Mouse (Mus musculus) G1E (cell line): ENCODE measurements at regions not wholly inside any gene's neighbourhood (a gene's known extent, or its start where the extent isn't known, plus 50 kb on each side); places are given as distances from the start of the nearest gene placed in this dataset.

Experiments
- ATAC-seq: 2 replicates; pipeline ENCODE4 v1.8.0; 2016; ENCODE audit warnings: mild to moderate bottlenecking; ENCODE audit not compliant: insufficient number of reproducible peaks, poor library complexity, low FRiP score, severe bottlenecking; ENCODE audit errors: extremely low read depth
- DNase-seq: peaks from one replicate; pipeline ENCODE4 v3.0.0; 2012; ENCODE audit warnings: low spot score
- H3K27me3 ChIP-seq: 2 replicates; pipeline ENCODE4 v1.6.1; 2012; ENCODE audit warnings: mild to moderate bottlenecking, low read length, inconsistent platforms; ENCODE audit not compliant: insufficient read depth
- H3K36me3 ChIP-seq: replicated peaks from 2 replicates; pipeline ENCODE3; 2012; ENCODE audit warnings: mild to moderate bottlenecking, inconsistent platforms
- H3K4me1 ChIP-seq: 2 replicates; pipeline ENCODE4 v1.6.1; 2012; ENCODE audit warnings: low read depth, low read length, inconsistent platforms, mixed read lengths; ENCODE audit not compliant: insufficient read depth
- H3K4me3 ChIP-seq: 2 replicates; pipeline ENCODE4 v1.5.1; 2012; ENCODE audit warnings: low read depth, mild to moderate bottlenecking, inconsistent platforms, low read length, moderate library complexity, mixed read lengths
- H3K9me3 ChIP-seq: replicated peaks from 2 replicates; pipeline ENCODE4 v1.6.1; 2012; ENCODE audit warnings: inconsistent platforms
- CTCF ChIP-seq: IDR thresholded peaks from 2 replicates; pipeline ENCODE4 v1.5.1; 2012; ENCODE audit warnings: low read depth, low read length, inconsistent platforms, mixed read lengths
- GATA1 ChIP-seq: IDR thresholded peaks from 2 replicates; pipeline ENCODE4 v1.6.1; 2012; ENCODE audit warnings: borderline replicate concordance, low read length, inconsistent platforms, mixed read lengths
- GATA2 ChIP-seq: IDR thresholded peaks from 2 replicates; pipeline ENCODE4 v1.6.1; 2012; ENCODE audit warnings: low read depth, low read length, inconsistent platforms, borderline replicate concordance
- POLR2AphosphoS5 ChIP-seq: IDR thresholded peaks from 2 replicates; pipeline ENCODE4 v1.6.1; 2012; ENCODE audit warnings: low read depth, low read length, inconsistent platforms; ENCODE audit not compliant: insufficient replicate concordance
- TAL1 ChIP-seq: conservative IDR thresholded peaks from 2 replicates; pipeline ENCODE4 v1.6.1; 2012; ENCODE audit warnings: low read depth, low read length, inconsistent platforms, mixed read lengths

GRCm38 (mm10) chr4:134990651-134991050 lies 60.0 kb downstream of the Syf2 start:
- H3K4me3 ChIP-seq, result no peak overlapping the region
- no peak for ATAC-seq

GRCm38 (mm10) chr4:134993526-134994122 lies 62.9 kb downstream of the Syf2 start:
- Histone ChIP-seq H3K9me3 (no peaks in the 10 kb centered on the region), H3K4me1 (peaks cover 7% of the 10 kb centered on the region), H3K27me3 (peaks cover 59% of the 10 kb centered on the region), H3K36me3 (no peaks in the 10 kb centered on the region), H3K4me3 (no peak overlapping the region)
- DNase-seq (no peak), ATAC-seq (no peak)
- TF ChIP-seq GATA2 (no peak), TAL1 (no peak), POLR2AphosphoS5 (no peak), GATA1 (no peak), CTCF (no peak)

More at GRCm38 (mm10) chr4:134990651-134991050, 60.0 kb downstream of the Syf2 start:
- Histone ChIP-seq H3K27me3 (peaks cover 66% of the 10 kb centered on the region), H3K36me3 (no peaks in the 10 kb centered on the region), H3K9me3 (no peaks in the 10 kb centered on the region), H3K4me1 (peaks cover 3% of the 10 kb centered on the region)
- TF ChIP-seq CTCF (no peak), POLR2AphosphoS5 (no peak), GATA2 (no peak), GATA1 (no peak), TAL1 (no peak)
- no peak for DNase-seq

GRCm38 (mm10) chr4:134994205-134994604 lies 63.5 kb downstream of the Syf2 start:
- ATAC-seq (no peak), DNase-seq (no peak)
- TF ChIP-seq GATA2 (no peak), TAL1 (no peak), POLR2AphosphoS5 (no peak), GATA1 (no peak), CTCF (no peak)
- no peaks in the 10 kb centered on the region for H3K9me3 ChIP-seq
- H3K4me3 ChIP-seq, result no peak overlapping the region
- H3K27me3 ChIP-seq, result peaks cover 55% of the 10 kb centered on the region
- H3K36me3 ChIP-seq, result no peaks in the 10 kb centered on the region
- peaks cover 7% of the 10 kb centered on the region for H3K4me1 ChIP-seq

DNA sequence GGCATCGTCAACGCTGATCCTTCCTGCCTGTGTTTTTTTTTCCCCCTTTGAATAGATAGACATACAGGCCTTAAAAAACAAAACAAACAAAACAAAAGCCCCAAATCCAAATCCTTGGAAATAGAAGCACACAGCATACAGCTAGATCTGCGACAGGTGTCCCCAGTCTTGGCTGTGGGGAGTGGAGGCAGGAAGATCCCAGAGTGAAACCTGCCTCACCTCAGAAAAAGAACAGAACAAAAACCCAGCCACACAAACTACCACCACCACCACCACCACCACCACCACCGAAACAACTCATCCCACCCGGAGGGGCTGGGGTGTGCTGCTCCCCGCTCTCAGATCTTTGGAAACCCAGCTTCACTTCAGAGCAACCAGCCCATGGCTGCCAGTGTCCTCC lies 64.0 kb downstream of the Syf2 start:
- DNase-seq (no peak), ATAC-seq (no peak)
- Histone ChIP-seq H3K27me3 (peaks cover 53% of the 10 kb centered on the region), H3K4me1 (peaks cover 7% of the 10 kb centered on the region), H3K36me3 (no peaks in the 10 kb centered on the region), H3K4me3 (no peak overlapping the region), H3K9me3 (no peaks in the 10 kb centered on the region)
- TF ChIP-seq TAL1 (no peak), GATA1 (no peak), POLR2AphosphoS5 (no peak), CTCF (no peak), GATA2 (no peak)

DNA sequence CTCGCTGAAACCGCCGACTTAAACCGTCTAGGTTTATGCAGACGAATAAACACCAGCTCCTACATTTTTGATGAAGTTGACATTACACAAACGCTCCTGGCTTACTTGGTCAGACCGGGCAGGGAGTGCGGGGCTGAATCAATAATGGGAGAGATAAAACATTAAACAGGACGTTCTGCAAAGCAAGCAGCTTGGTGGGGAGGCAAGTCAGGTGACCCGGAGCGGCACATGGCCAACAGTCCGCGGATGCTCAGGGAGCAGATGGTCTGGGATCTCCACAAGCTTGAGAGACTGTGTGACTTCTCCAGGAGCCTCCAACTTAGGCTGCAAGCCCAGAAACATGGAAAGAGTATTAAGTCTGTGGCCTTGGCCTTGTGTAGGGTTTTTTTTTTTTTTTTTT lies 64.4 kb downstream of the Syf2 start:
- DNase-seq (no peak), ATAC-seq (no peak)
- Histone ChIP-seq H3K27me3 (peaks cover 53% of the 10 kb centered on the region), H3K4me1 (peaks cover 7% of the 10 kb centered on the region), H3K9me3 (no peaks in the 10 kb centered on the region), H3K36me3 (no peaks in the 10 kb centered on the region), H3K4me3 (no peak overlapping the region)
- TF ChIP-seq GATA2 (no peak), GATA1 (no peak), CTCF (no peak), POLR2AphosphoS5 (no peak), TAL1 (no peak)

GRCm38 (mm10) chr4:134996121-134996520 lies 65.4 kb downstream of the Syf2 start:
- peaks cover 51% of the 10 kb centered on the region for H3K27me3 ChIP-seq
- no peak for TF ChIP-seq GATA2
- no peak for TF ChIP-seq POLR2AphosphoS5
- TF ChIP-seq GATA1, result no peak
- TF ChIP-seq CTCF, result no peak
- TF ChIP-seq TAL1, result no peak
- DNase-seq (no peak), ATAC-seq (no peak)
- peaks cover 7% of the 10 kb centered on the region for H3K4me1 ChIP-seq
- no peak overlapping the region for H3K4me3 ChIP-seq
- no peaks in the 10 kb centered on the region for H3K9me3 ChIP-seq
- H3K36me3 ChIP-seq, result no peaks in the 10 kb centered on the region
